Mouse (Mus musculus): ENCODE data around the gene Pum2.
A peak's percentile ranks its signal among the peaks of the same experiment; 100 is the strongest.
"Not testable (repeated sequence)": the region's sequence is repeated elsewhere in the genome, so short reads cannot be mapped to it uniquely, and the experiment has no call there.

Gene Pum2

DNA sequence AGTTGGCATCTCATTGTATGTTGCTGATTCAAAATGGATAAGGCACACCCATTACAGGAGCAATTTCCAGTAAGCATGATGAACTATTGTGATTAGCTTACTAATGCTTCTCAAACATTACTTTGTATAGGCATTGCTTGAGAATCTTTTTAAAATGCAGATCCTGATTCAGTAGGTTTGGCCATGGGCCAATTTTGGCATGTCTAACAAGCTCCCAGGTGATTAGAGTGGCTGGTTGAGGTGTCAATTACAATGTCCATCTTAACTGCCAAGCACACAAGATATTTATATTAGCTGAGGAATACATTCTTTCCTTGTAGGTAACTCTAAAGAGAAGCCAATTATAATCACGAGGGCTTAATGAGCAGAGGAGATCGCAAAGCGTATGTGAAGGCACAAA, 4.1 kb upstream of the Pum2 start:
- DNase-seq = no peak

GRCm38 (mm10) chr12:8673121-8673973, 587 bp upstream of the Pum2 start:
- no peak for DNase-seq

DNA sequence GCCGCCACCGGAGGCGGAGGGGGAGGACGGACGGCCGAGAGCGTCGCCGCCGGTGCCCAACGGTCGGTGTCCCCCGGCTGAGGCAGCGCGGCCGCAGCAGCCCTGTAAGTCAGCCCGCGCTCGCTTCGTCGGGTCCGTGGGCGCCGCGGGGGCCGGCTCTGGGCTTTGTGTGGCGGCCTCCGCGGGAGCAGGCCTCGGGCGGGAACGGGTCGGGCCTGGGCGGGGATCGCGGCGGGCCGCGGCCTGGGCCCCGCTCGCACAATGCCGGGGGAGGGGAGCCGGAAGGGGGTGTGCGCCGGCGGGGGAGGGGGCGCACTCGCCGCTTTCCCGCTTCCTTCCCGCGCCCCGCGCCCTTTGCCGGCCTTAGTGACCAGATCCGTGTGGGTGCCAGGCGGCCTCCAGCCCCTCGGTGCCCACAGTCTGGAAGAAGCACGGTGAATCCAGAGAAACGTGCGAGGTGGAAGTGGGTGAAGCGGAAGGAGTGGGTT, 487 bp downstream of the Pum2 start:
- DNase-seq = peak; percentile 77

- DNase-seq = no peak
Observed at GRCm38 (mm10) chr12:8674891-8675341, 982 bp downstream of the Pum2 start.

DNA sequence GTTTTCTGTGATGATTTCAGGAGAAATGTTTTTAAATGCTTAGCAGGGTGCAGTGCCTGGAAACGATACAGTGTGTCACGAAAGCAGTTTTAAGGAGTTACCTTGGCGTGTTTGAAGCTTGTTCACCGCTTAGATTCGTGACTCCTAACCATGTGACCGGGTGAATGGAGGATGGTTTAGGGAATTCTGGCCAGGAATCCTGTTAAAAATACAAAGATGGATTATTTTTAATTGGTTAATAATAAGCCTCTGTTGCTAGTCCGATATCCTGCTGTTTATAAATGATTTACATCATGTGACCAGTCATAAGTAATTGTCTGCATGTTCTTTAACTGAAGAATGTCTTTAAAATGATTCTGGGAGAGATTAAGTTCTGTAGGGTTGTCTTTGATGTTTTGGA, 1.4 kb downstream of the Pum2 start:
- DNase-seq = peak; percentile 26

- DNase-seq = no peak
Observed at GRCm38 (mm10) chr12:8676341-8676740, 2.4 kb downstream of the Pum2 start.

- DNase-seq = no peak
Observed at GRCm38 (mm10) chr12:8677926-8678325, 4.0 kb downstream of the Pum2 start.

- no peak for DNase-seq
Observed at GRCm38 (mm10) chr12:8684200-8684599, 10.3 kb downstream of the Pum2 start.

DNA sequence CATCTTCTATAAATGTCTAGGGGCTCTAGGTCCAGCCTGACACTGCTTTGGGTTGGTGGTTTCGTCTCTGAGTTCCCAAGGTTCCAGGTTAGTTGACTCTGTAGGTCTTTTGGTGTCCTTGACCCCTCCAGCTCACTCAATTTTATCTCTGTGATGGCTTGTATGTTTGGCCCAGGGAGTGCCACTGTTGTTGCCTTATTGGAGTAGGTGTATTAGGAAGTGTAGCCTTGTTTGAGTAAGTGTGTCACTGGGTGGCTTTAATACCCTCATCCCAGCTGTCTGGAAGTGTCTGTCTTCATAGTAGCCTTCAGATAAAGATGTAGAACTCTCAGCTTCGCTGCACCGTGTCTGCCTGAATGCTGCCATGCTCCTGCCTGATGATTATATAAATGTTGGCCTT, 11.1 kb downstream of the Pum2 start:
- no peak for DNase-seq

- DNase-seq = not testable (repeated sequence)
Observed at GRCm38 (mm10) chr12:8689882-8690281, 15.9 kb downstream of the Pum2 start.

- peak; percentile 59 for DNase-seq
Observed at GRCm38 (mm10) chr12:8698895-8699294, 25.0 kb downstream of the Pum2 start.

DNA sequence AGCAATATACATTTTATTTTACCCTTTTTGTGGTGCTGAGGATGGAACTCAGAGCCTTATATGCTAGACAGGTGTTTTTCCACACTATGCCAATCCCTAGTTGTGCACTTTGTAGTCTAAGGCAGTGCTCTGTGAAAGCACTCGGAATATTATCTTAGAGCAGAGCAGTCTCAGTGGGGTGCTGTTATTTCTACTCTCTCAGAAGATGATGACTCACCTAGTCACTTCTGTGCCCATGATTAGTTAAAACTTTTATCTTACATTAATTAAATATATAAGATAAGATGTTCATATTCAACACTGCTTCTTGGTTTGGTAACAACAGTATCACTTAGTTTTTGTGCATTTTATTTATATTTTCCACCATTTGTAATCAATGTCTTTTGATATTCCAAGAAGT, 30.1 kb downstream of the Pum2 start:
- no peak for DNase-seq

DNA sequence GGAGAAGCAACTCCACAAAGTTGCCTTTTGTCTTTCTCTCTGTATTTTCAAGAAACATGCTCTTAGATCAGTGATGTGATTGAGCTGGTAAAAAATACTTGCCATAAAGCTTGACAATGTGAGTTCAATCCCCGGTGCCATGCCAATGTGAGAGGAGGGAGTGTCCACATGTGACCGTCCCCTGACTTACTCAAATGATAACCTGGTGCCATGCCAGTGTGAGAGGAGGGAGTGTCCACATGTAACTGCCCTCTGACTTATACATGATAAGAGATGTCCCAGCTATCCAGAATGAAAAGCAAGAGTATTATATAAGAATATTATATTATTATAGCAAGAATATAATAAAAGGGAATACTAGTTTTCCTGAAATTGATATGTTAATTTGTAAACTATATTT, 34.9 kb downstream of the Pum2 start:
- no peak for DNase-seq

DNA sequence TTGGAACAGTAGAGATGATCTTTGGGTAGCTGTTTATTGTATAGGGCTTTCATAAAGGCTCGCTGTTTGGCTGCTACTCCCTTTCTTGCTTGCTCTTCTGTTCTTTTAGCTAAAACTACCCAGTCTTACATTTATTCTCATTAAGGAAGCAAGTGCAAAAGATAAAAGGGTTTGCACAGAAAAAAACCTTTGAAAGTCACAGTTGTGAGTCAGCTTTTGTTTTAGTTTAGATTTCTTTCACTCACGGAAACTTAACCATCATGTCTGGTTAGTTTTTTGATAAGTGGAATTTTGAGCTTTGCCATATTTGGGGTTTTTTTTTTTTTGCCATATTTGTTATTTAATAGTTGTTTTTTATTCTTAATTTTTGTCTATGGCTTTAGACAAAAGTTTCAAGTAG, 38.7 kb downstream of the Pum2 start:
- DNase-seq = no peak

- DNase-seq = no peak
Observed at GRCm38 (mm10) chr12:8716093-8716492, 42.2 kb downstream of the Pum2 start.

DNA sequence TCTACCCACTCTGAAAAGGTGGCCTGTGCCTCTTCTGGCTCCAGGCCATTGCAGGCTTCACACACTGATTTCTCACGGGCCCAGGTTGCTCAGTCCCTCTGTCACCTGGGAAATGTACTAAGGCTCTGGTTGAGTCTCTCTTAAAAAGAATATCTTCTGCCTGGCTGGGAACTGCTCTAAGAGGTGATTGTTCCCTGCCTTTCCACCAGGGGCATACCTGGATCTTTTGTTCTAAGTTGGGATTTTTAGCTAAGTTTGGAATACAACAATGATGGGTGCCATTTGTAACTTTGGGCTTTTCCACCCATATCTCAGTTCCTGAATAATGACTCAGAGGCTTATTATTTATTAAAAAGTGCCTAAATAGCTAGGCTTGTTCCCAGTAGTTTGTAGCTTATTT, 53.0 kb downstream of the Pum2 start:
- no peak for DNase-seq

DNA sequence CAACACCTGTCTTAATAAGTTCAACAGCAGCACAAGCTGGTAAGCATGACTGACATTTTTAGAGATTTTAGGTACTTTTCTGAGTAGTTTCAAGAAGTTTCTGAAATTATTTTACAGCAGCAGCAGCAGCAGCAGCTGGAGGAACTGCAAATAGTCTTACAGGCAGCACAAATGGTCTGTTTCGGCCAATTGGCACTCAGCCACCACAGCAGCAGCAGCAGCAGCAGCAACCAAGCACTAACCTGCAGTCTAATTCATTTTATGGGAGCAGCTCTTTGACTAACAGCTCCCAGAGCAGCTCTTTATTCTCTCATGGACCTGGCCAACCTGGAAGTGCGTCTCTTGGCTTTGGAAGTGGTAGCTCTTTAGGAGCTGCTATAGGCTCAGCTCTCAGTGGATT, 54.8 kb downstream of the Pum2 start:
- peak; percentile 27 for DNase-seq

DNA sequence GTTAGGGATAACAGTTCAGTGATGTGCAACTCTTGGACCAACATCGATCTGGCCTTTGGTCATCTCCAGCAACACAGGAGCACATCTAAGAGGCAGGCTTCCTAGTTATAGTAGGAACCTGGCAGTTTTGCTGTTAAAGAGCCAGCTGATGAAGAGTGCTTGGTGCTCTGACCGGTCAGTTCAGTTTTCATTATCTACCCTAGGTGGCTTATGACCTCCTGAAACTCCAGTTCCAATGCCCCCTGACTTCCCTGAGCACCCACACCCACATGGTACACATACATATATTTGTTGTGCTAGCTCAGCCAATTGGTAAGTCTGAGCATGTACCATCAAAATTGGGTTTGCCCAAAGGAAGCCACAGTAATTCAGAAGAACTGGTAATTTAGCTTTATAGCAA, 79.7 kb downstream of the Pum2 start:
- no peak for DNase-seq

DNA sequence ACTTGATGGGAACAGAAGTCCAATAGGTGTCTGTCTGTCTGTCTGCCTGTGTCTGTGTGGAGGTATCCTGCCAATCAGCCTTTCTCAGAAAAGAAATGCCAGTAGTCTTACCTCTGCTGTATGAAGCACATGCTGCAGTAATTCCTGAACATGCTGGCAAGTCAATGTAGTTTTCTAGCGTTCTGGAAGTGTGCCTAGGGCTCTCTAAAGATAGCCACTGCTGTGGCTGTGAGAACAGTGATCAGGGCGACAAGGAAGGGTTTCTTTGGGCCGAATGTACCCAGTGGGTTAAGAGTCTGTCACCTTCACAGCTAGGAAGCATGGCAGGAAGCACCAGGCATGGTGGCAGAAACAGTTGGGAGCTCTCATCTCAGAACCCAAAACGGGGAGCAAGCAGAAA, 80.2 kb downstream of the Pum2 start:
- no peak for DNase-seq

DNA sequence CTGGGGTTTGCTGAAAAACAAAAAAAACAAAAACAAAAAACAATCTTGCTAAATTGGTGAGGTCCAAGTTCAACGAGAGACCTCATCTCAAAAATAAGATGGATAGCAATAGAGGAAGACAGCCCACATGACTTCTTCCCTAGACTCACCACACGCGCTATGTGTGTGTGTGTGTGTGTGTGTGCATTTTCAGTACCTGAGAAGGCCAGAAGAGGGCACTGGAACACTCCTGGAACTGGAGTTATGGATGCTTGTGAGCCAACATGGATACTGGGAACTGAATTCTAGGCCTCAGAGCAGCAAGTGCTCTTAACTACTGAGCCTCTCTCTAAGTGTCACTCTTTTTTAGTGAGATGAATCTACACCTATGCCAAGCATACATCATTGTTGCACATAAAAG, 84.1 kb downstream of the Pum2 start:
- DNase-seq = no peak

DNA sequence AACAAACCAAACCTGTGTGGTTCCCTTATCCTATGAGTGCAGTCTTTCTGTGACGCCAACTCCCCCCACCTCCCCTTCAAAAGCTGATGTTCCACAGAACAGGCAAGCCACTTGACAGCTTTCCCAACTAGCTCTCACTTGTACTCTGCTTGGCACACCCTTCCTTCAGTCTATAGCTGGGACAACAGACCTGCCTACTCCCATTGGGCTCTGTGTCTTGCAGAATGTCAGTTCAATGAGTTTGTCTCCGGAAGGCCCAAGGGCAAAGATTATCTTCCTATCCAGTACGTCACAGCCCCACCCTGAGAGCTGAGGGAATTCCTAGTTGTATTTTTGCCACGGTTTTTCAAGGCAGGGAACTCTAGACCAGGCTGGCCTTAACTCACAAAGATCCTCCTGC, 85.2 kb downstream of the Pum2 start:
- DNase-seq = no peak

GRCm38 (mm10) chr12:8759779-8760178, 85.8 kb downstream of the Pum2 start:
- no peak for DNase-seq

DNA sequence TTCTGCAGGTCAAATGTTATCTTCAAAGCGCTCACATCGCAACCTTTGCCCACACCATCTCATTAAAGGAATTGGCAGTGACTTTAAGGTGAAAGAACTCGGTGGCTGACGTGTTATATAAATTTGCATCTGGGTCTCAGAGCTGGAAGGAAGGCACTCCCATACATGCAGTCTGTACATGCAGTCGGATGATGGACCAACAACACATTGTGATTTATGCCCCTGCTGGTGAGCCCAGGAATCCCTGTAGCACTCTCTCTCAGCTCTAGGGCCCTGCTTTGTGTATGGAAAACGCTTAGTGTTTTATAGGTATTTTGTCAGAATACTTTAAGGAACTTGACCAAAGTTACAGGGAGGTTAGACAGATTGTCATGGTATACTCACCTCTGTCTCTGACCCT, 86.6 kb downstream of the Pum2 start:
- DNase-seq = no peak

GRCm38 (mm10) chr12:8761058-8761457, 87.1 kb downstream of the Pum2 start:
- no peak for DNase-seq

GRCm38 (mm10) chr12:8762667-8763066, 88.7 kb downstream of the Pum2 start:
- no peak for DNase-seq

Measured in kidney, postnatal 14 days (tissue).